Mouse (Mus musculus): Measurements from ENCODE around the gene Ptprg.
A peak's percentile ranks its signal among the peaks of the same experiment; 100 is the strongest.

Gene Ptprg

GRCm38 (mm10) chr14:12107459-12107858 is 554.1 kb downstream of the Ptprg start:
- DNase-seq = no peak

GRCm38 (mm10) chr14:12107991-12108390 is 554.7 kb downstream of the Ptprg start:
- peak; percentile 8 for DNase-seq

- no peak for DNase-seq
Observed at GRCm38 (mm10) chr14:12112548-12113011, 559.2 kb downstream of the Ptprg start.

- no peak for DNase-seq
Observed at GRCm38 (mm10) chr14:12113326-12113725, 560.0 kb downstream of the Ptprg start.

GRCm38 (mm10) chr14:12114016-12114415 is 560.7 kb downstream of the Ptprg start:
- DNase-seq = no peak

- no peak for DNase-seq
Observed at GRCm38 (mm10) chr14:12119260-12119659, 565.9 kb downstream of the Ptprg start.

- DNase-seq = no peak
Observed at GRCm38 (mm10) chr14:12121906-12122305, 568.6 kb downstream of the Ptprg start.

- DNase-seq = no peak
Observed at GRCm38 (mm10) chr14:12124682-12125081, 571.4 kb downstream of the Ptprg start.

- DNase-seq = no peak
Observed at GRCm38 (mm10) chr14:12127951-12128350, 574.6 kb downstream of the Ptprg start.

GRCm38 (mm10) chr14:12132046-12132615 is 578.8 kb downstream of the Ptprg start:
- no peak for DNase-seq

- no peak for DNase-seq
Observed at GRCm38 (mm10) chr14:12133163-12133562, 579.8 kb downstream of the Ptprg start.

- no peak for DNase-seq
Observed at GRCm38 (mm10) chr14:12134504-12134903, 581.2 kb downstream of the Ptprg start.

- DNase-seq = no peak
Observed at GRCm38 (mm10) chr14:12136536-12136935, 583.2 kb downstream of the Ptprg start.

- peak; percentile 9 for DNase-seq
Observed at GRCm38 (mm10) chr14:12139643-12140481, 586.5 kb downstream of the Ptprg start.

GRCm38 (mm10) chr14:12143941-12144485 is 590.7 kb downstream of the Ptprg start:
- DNase-seq = no peak

- DNase-seq = no peak
Observed at GRCm38 (mm10) chr14:12145919-12146318, 592.6 kb downstream of the Ptprg start.

GRCm38 (mm10) chr14:12149529-12149928 is 596.2 kb downstream of the Ptprg start:
- no peak for DNase-seq

- DNase-seq = peak; percentile 28
Observed at GRCm38 (mm10) chr14:12151927-12152326, 598.6 kb downstream of the Ptprg start.

- DNase-seq = no peak
Observed at GRCm38 (mm10) chr14:12152748-12153147, 599.4 kb downstream of the Ptprg start.

- DNase-seq = no peak
Observed at GRCm38 (mm10) chr14:12153599-12153998, 600.3 kb downstream of the Ptprg start.

GRCm38 (mm10) chr14:12161738-12162310 is 608.5 kb downstream of the Ptprg start:
- DNase-seq = no peak

- no peak for DNase-seq
Observed at GRCm38 (mm10) chr14:12162331-12162854, 609.1 kb downstream of the Ptprg start.

- no peak for DNase-seq
Observed at GRCm38 (mm10) chr14:12163196-12163595, 609.9 kb downstream of the Ptprg start.
